Mouse (Mus musculus): Measurements from ENCODE around the gene Tec. TPM values are rescaled to one million over a fixed set of nuclear protein-coding genes. Genes with fewer than 3 reads are reported as not detected.
A peak's percentile ranks its signal among the peaks of the same experiment; 100 is the strongest.

The Tec gene
- polyA plus RNA-seq, 1 experiment from 2014 or later: 4.6 TPM

- Histone ChIP-seq H3K9ac (no peak overlapping the region), H3K36me3 (no peaks in the 10 kb centered on the region), H3K9me3 (no peaks in the 10 kb centered on the region), H3K27ac (no peak overlapping the region), H3K27me3 (no peaks in the 10 kb centered on the region), H3K4me2 (no peak overlapping the region), H3K4me3 (no peak overlapping the region), H3K4me1 (peaks cover 12% of the 10 kb centered on the region; the same call in 1 of the 2 replicates)
- WGBS: 61% methylated on average over 18 of the region's 18 CpGs
- no peak; the same call in 1 of the 2 replicates for ATAC-seq (ENCODE audit: borderline replicate concordance, extremely low read depth, low FRiP score, low TSS enrichment)
Measured at GRCm38 (mm10) chr5:72904903-72905790, 36.9 kb upstream of the Tec start.

- H3K9ac ChIP-seq: no peak overlapping the region
- H3K4me1 ChIP-seq: peaks cover 12% of the 10 kb centered on the region; the same call in 1 of the 2 replicates
- H3K4me2 ChIP-seq: no peak overlapping the region
- no peak overlapping the region for H3K27ac ChIP-seq
- no peaks in the 10 kb centered on the region for H3K36me3 ChIP-seq
- no peak for ATAC-seq (ENCODE audit: borderline replicate concordance, extremely low read depth, low FRiP score, low TSS enrichment)
- 65% methylated on average over 3 of the region's 3 CpGs for WGBS
- no peaks in the 10 kb centered on the region for H3K27me3 ChIP-seq
- no peak overlapping the region for H3K4me3 ChIP-seq
- H3K9me3 ChIP-seq: no peaks in the 10 kb centered on the region
Measured at GRCm38 (mm10) chr5:72902876-72903516, 34.7 kb upstream of the Tec start.

DNA sequence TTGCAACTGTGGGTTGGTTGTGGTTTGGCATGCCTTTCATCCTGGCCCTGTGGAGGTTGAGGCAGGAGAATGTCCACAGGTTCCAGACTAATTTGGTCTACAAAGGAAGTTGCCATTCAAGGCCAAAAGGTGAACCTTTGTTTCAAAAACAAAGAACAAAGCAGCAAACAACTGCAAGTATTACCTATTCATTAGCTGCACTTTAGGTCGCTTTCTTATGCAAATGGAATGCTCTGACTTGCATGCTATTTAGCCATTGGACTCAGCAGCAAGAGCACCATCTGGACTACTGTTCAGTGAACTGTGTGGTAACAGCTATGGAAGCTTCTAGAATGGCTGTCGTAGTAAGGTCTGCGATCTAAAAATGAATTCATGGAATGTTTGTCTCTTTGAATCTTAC lies 34.0 kb upstream of the Tec start:
- no peak for ATAC-seq (ENCODE audit: borderline replicate concordance, extremely low read depth, low FRiP score, low TSS enrichment)
- H3K27ac ChIP-seq: no peak overlapping the region
- 66% methylated on average over 3 of the region's 3 CpGs for WGBS

GRCm38 (mm10) chr5:72901866-72902265 lies 33.6 kb upstream of the Tec start:
- Histone ChIP-seq H3K27me3 (no peaks in the 10 kb centered on the region), H3K4me3 (no peak overlapping the region), H3K4me2 (no peak overlapping the region), H3K36me3 (no peaks in the 10 kb centered on the region), H3K4me1 (peaks cover 12% of the 10 kb centered on the region; the same call in 1 of the 2 replicates), H3K27ac (no peak overlapping the region), H3K9ac (no peak overlapping the region), H3K9me3 (no peaks in the 10 kb centered on the region)
- WGBS: 88% methylated on average over 4 of the region's 4 CpGs
- no peak for ATAC-seq (ENCODE audit: borderline replicate concordance, extremely low read depth, low FRiP score, low TSS enrichment)

More for the DNA sequence above, 34.0 kb upstream of the Tec start:
- Histone ChIP-seq H3K27me3 (no peaks in the 10 kb centered on the region), H3K9me3 (no peaks in the 10 kb centered on the region), H3K4me2 (no peak overlapping the region), H3K9ac (no peak overlapping the region), H3K4me1 (peaks cover 12% of the 10 kb centered on the region; the same call in 1 of the 2 replicates), H3K4me3 (no peak overlapping the region), H3K36me3 (no peaks in the 10 kb centered on the region)

GRCm38 (mm10) chr5:72899255-72899654 lies 31.0 kb upstream of the Tec start:
- no peaks in the 10 kb centered on the region for H3K27me3 ChIP-seq
- no peaks in the 10 kb centered on the region for H3K36me3 ChIP-seq
- H3K27ac ChIP-seq: no peak overlapping the region
- no peak overlapping the region for H3K4me3 ChIP-seq
- WGBS: 81% methylated on average over 8 of the region's 8 CpGs
- no peaks in the 10 kb centered on the region for H3K9me3 ChIP-seq
- no peak overlapping the region for H3K9ac ChIP-seq
- no peak overlapping the region for H3K4me2 ChIP-seq
- H3K4me1 ChIP-seq: 0 out of 2 replicates have a peak, but pooled peaks cover 8% of the 10 kb centered on the region
- no peak for ATAC-seq (ENCODE audit: borderline replicate concordance, extremely low read depth, low FRiP score, low TSS enrichment)

GRCm38 (mm10) chr5:72897998-72898397 lies 29.7 kb upstream of the Tec start:
- Histone ChIP-seq H3K27me3 (no peaks in the 10 kb centered on the region), H3K4me3 (no peak overlapping the region), H3K9ac (no peak overlapping the region), H3K27ac (no peak overlapping the region), H3K4me2 (no peak overlapping the region), H3K4me1 (0 out of 2 replicates have a peak, but pooled peaks cover 6% of the 10 kb centered on the region), H3K36me3 (no peaks in the 10 kb centered on the region), H3K9me3 (no peaks in the 10 kb centered on the region)
- ATAC-seq (ENCODE audit: borderline replicate concordance, extremely low read depth, low FRiP score, low TSS enrichment): no peak
- 34% methylated on average over 6 of the region's 6 CpGs for WGBS

- WGBS: 64% methylated on average over 18 of the region's 18 CpGs
- no peak overlapping the region for H3K4me3 ChIP-seq
- no peak overlapping the region for H3K27ac ChIP-seq
- H3K27me3 ChIP-seq: no peaks in the 10 kb centered on the region
- H3K36me3 ChIP-seq: no peaks in the 10 kb centered on the region
- no peak overlapping the region for H3K4me2 ChIP-seq
- no peak for ATAC-seq (ENCODE audit: borderline replicate concordance, extremely low read depth, low FRiP score, low TSS enrichment)
- H3K9ac ChIP-seq: no peak overlapping the region
- H3K4me1 ChIP-seq: no peaks in the 10 kb centered on the region
- no peaks in the 10 kb centered on the region for H3K9me3 ChIP-seq
Measured at GRCm38 (mm10) chr5:72896478-72897279, 28.4 kb upstream of the Tec start.

GRCm38 (mm10) chr5:72895261-72895660 lies 27.0 kb upstream of the Tec start:
- H3K4me1 ChIP-seq: no peaks in the 10 kb centered on the region
- H3K27ac ChIP-seq: no peak overlapping the region
- H3K36me3 ChIP-seq: no peaks in the 10 kb centered on the region
- 88% methylated on average over 11 of the region's 11 CpGs for WGBS
- no peak overlapping the region for H3K4me2 ChIP-seq
- H3K27me3 ChIP-seq: no peaks in the 10 kb centered on the region
- H3K9ac ChIP-seq: no peak overlapping the region
- H3K9me3 ChIP-seq: no peaks in the 10 kb centered on the region
- H3K4me3 ChIP-seq: no peak overlapping the region
- ATAC-seq (ENCODE audit: borderline replicate concordance, extremely low read depth, low FRiP score, low TSS enrichment): no peak

DNA sequence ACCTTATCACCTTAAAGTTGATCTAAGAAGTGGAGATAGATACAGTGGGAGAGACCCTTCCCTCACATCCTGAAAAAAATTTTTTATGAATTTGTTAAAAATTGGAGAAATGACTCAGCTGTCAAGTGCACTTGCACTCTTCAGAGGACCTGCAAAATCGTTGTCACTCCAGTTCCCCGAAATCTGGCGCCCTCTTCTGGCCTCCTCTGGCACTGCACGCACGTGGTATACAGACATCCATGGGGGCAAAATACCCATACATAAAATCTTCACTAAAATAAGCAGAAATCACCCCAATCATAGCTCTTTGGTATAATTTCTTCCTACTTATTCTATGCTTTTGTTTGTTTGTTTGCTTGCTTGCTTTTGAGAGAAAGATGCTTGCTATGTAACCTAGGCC lies 25.7 kb upstream of the Tec start:
- 50% methylated on average over 5 of the region's 5 CpGs for WGBS
- no peak for ATAC-seq (ENCODE audit: borderline replicate concordance, extremely low read depth, low FRiP score, low TSS enrichment)
- H3K4me2 ChIP-seq: no peak overlapping the region

DNA sequence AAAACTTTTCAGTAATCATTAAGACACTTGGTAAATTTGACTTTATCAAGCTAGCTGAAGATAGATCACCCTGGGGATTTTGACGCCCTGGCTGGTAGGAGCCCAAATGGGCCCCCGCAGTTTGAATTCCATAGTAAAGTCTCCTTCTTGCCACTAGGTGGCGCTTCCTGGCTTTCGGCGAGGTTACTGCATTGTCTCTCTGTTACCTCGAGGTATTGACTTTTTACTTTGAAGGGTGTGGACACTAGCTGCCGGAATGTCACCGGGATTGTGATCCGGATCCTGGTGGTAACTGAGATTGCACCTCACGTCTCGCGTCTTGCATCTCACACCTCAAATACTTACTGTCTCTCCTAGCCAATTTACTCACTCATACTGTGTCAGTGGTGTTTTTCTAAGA lies 23.3 kb upstream of the Tec start:
- Histone ChIP-seq H3K27ac (no peak overlapping the region), H3K4me1 (no peaks in the 10 kb centered on the region), H3K4me2 (peak overlapping the region; percentile 5; the same call in 1 of the 2 replicates), H3K4me3 (no peak overlapping the region), H3K9ac (no peak overlapping the region), H3K36me3 (no peaks in the 10 kb centered on the region), H3K9me3 (no peaks in the 10 kb centered on the region), H3K27me3 (no peaks in the 10 kb centered on the region)
- WGBS: 3% methylated on average over 12 of the region's 12 CpGs
- ATAC-seq (ENCODE audit: borderline replicate concordance, extremely low read depth, low FRiP score, low TSS enrichment): 0 out of 2 replicates have a peak, but pooled peaks have one; percentile 32

More for the DNA sequence above, 25.7 kb upstream of the Tec start:
- no peak overlapping the region for H3K4me3 ChIP-seq
- H3K9ac ChIP-seq: no peak overlapping the region
- no peaks in the 10 kb centered on the region for H3K4me1 ChIP-seq
- no peaks in the 10 kb centered on the region for H3K27me3 ChIP-seq
- H3K36me3 ChIP-seq: no peaks in the 10 kb centered on the region
- no peaks in the 10 kb centered on the region for H3K9me3 ChIP-seq
- no peak overlapping the region for H3K27ac ChIP-seq

DNA sequence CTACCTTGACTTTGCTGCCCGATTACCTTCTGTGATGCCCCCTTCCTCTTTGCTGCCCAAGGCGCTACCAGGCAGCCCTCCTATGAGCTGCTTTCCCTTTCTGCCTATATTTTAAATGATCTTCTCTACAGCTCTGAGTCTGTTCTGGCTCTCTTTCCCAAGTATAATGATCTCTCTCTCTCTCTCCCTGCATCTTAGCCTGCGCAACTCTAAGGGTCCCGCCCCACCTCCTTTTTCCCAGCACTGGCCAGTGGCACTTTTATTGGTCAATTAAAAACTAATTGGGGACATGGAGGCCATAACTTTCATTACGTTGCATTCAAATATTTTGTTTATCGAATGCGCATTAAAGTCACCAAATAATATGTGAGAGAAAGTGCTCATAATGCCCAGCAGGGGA lies 20.0 kb upstream of the Tec start:
- Histone ChIP-seq H3K4me3 (no peak overlapping the region), H3K4me1 (no peaks in the 10 kb centered on the region), H3K4me2 (no peak overlapping the region), H3K27ac (no peak overlapping the region), H3K27me3 (no peaks in the 10 kb centered on the region), H3K9me3 (no peaks in the 10 kb centered on the region), H3K36me3 (no peaks in the 10 kb centered on the region), H3K9ac (no peak overlapping the region)
- ATAC-seq (ENCODE audit: borderline replicate concordance, extremely low read depth, low FRiP score, low TSS enrichment): no peak
- WGBS: 86% methylated on average over 7 of the region's 7 CpGs
